Mouse (Mus musculus) liver, embryonic 16.5 days (tissue): ENCODE measurements around the gene Bik. TPM values are rescaled to one million over a fixed set of nuclear protein-coding genes. Genes with fewer than 3 reads are reported as not detected.

ENCODE experiments used
- ATAC-seq: fragments of 200-750 bp; cut with Nextera tagmentation; 2 replicates; pipeline ENCODE4 v1.8.0; 2017; ENCODE audit warnings: low read depth, mild to moderate bottlenecking, moderate number of reproducible peaks, moderate library complexity
- H3K27ac ChIP-seq: fragments of 300-500 bp; sonication (generic); 2 replicates; pipeline ENCODE4 v1.5.1; 2014; ENCODE audit warnings: mild to moderate bottlenecking, low read length
- H3K27me3 ChIP-seq: fragments of 300-500 bp; sonication (generic); 2 replicates; pipeline ENCODE4 v1.6.1; 2014; ENCODE audit warnings: low read depth, low read length, mixed read lengths; ENCODE audit not compliant: control insufficient read depth, insufficient read depth
- H3K36me3 ChIP-seq: fragments of 300-500 bp; sonication (generic); 2 replicates; pipeline ENCODE4 v1.6.1; 2014; ENCODE audit warnings: mild to moderate bottlenecking; ENCODE audit not compliant: control insufficient read depth, insufficient read depth
- H3K4me1 ChIP-seq: fragments of 300-500 bp; sonication (generic); 2 replicates; pipeline ENCODE4 v1.6.1; 2014; ENCODE audit warnings: low read depth, low read length, mixed read lengths; ENCODE audit not compliant: control insufficient read depth
- H3K4me2 ChIP-seq: fragments of 300-500 bp; sonication (generic); 2 replicates; pipeline ENCODE4 v1.6.1; 2014; ENCODE audit warnings: low read depth, low read length, mixed read lengths
- H3K4me3 ChIP-seq: fragments of 300-500 bp; sonication (generic); 2 replicates; pipeline ENCODE4 v1.5.1; 2014; ENCODE audit warnings: low read depth, mild to moderate bottlenecking, low read length
- H3K9ac ChIP-seq: fragments of 300-500 bp; sonication (generic); 2 replicates; pipeline ENCODE4 v1.6.1; 2014; ENCODE audit warnings: low read depth, low read length
- H3K9me3 ChIP-seq: fragments of 300-500 bp; sonication (generic); replicated peaks from 2 replicates; pipeline ENCODE4 v1.6.1; 2016; ENCODE audit warnings: low read length; ENCODE audit not compliant: control insufficient read depth
- WGBS: fragments of 180-500 bp; shearing (Covaris S2); extraction: QIAGEN DNeasy Blood & Tissue Kit; methylation state at CpG from one replicate; pipeline ENCODE4 v1.1.7; 2014; ENCODE audit not compliant: insufficient replicate concordance; 5-methylcytosine and 5-hydroxymethylcytosine counted together
- polyA plus RNA-seq: library from polyadenylated mRNA; unstranded; fragments of >200 nt; fragmentation: Nextera tagmentation; extraction: Ambion mirVana; gene quantifications from 2 replicates; pipeline ENCODE4 v1.2.1, GENCODE M21; 2015

The Bik gene
- polyA plus RNA-seq, 1 experiment from 2014 or later, result 1.8 TPM

DNA sequence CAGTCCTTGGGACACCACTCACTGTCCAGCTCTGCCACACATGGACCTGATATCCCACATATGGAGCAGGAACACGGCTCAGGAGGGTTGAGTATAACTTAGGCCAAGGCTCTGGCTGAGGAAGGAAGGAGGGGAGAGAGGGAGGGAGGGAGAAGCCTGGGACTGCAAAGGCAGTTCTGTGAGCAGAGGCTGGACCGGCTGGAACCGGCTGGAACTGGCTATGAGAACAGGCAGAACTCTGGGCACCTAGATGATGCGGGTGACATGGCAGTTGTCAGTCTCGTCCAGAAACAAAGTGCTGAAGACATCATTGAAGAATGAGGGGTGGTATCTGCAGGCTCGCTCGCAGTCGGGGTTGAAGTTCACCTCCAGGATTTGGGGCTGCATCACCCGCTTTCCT lies 50.0 kb downstream of the Bik start:
- peaks cover 85% of the 10 kb centered on the region for H3K36me3 ChIP-seq

DNA sequence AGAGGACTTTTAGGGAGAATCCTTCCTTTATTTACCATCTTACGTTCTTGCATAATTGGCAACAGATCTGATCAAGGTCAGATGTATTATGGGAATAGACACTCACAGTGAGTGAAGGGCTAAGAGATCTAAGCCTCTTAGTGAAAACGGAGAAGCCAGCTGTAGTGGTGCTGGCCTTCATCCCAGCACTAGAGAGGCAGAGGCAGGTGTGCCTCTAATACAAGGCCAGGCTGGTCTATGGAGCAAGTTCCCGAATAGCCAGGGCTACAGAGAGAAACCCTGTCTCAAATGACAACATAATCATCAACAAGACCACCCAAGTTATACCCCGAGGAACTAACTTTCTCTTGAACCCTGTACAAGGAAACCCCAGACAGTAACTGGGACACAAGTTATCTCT lies 56.3 kb downstream of the Bik start:
- Histone ChIP-seq H3K4me1 (peaks cover 14% of the 10 kb centered on the region), H3K4me3 (no peak overlapping the region), H3K4me2 (no peak overlapping the region), H3K9me3 (peaks cover 8% of the 10 kb centered on the region), H3K36me3 (peaks cover 74% of the 10 kb centered on the region), H3K9ac (no peak overlapping the region), H3K27me3 (no peaks in the 10 kb centered on the region), H3K27ac (peak overlapping the region; percentile 68; the same call in 1 of the 2 replicates)
- WGBS, result 80% methylated on average over 4 of the region's 4 CpGs
- no peak for ATAC-seq

More for the DNA sequence above, 50.0 kb downstream of the Bik start:
- Histone ChIP-seq H3K9ac (no peak overlapping the region), H3K27me3 (no peaks in the 10 kb centered on the region), H3K4me3 (no peak overlapping the region), H3K9me3 (no peaks in the 10 kb centered on the region), H3K4me1 (no peaks in the 10 kb centered on the region; the same call in 1 of the 2 replicates), H3K4me2 (no peak overlapping the region), H3K27ac (no peak overlapping the region)
- ATAC-seq, result no peak
- 86% methylated on average over 9 of the region's 9 CpGs for WGBS

DNA sequence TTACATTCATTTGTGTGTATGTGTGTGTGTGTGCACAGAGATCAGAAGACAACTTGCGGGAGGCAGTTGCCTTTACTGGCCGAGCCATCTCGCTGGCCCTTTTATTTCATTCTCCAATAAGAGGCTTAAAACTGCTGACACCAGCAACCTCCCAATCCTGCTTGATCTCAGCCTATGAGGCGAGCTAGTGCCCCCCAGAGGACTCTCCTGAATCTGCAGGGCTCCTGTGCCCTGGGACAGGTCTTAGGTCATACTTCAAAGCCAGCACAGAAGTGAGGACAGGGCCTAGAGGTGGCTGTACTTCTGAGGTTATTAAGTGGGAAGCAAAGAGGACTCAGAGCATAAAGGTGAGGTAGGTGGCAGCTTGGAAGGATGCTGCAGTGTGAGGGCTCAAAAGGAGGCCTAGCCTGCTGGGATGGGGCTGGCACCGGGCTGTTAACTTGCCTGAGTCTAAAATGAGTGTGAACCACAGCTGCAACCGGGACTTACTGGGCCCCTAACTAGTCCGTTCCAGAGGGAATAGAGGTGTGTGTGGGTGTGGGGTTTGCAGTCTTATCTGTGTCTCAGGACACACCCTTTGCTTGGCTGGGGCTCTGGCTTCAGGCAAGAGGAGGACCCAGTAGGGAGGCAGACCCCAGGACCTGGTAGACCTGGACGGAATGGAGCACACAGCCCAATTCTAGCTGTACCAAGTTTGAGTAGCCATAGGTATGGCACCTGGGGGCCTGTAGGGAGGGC lies 56.9 kb downstream of the Bik start:
- peak overlapping the region; percentile 59 for H3K9ac ChIP-seq
- H3K4me2 ChIP-seq, result peak overlapping the region; percentile 60
- H3K9me3 ChIP-seq, result peaks cover 8% of the 10 kb centered on the region
- peak overlapping the region; percentile 32 for H3K4me3 ChIP-seq
- H3K36me3 ChIP-seq, result peaks cover 76% of the 10 kb centered on the region
- H3K4me1 ChIP-seq, result peaks cover 14% of the 10 kb centered on the region
- H3K27me3 ChIP-seq, result no peaks in the 10 kb centered on the region
- 49% methylated on average over 8 of the region's 8 CpGs for WGBS
- peak; percentile 85 for ATAC-seq
- peak overlapping the region; percentile 68 for H3K27ac ChIP-seq

DNA sequence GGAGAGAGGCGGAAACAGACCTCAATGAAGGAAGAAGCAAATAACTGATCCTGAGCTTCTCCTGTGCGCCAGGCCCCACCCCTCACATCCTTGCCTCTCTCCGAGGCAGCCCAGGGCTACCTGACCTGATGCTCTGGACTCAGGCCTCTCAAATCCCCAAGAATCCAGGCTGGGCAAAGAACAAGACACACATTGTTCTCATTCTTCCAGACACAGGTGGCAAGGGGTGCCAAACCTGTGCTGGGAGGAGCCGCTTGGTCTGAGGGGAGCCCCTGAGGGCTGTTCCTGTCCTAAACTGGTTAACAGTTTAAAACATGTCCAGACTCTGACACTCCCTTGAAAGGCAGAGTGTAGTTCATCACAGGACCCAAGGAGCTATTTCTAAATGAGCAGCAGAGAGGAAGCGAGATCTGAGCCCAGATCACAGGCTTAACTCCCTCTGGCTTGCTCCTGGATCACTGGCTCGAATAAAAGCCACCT lies 58.1 kb downstream of the Bik start:
- H3K9me3 ChIP-seq, result peaks cover 8% of the 10 kb centered on the region
- H3K36me3 ChIP-seq, result peaks cover 67% of the 10 kb centered on the region
- no peak overlapping the region for H3K4me2 ChIP-seq
- ATAC-seq, result no peak
- no peak overlapping the region for H3K4me3 ChIP-seq
- no peak overlapping the region for H3K9ac ChIP-seq
- 83% methylated on average over 6 of the region's 6 CpGs for WGBS
- peaks cover 14% of the 10 kb centered on the region for H3K4me1 ChIP-seq
- H3K27ac ChIP-seq, result peak overlapping the region; percentile 8; the same call in 1 of the 2 replicates
- no peaks in the 10 kb centered on the region for H3K27me3 ChIP-seq

DNA sequence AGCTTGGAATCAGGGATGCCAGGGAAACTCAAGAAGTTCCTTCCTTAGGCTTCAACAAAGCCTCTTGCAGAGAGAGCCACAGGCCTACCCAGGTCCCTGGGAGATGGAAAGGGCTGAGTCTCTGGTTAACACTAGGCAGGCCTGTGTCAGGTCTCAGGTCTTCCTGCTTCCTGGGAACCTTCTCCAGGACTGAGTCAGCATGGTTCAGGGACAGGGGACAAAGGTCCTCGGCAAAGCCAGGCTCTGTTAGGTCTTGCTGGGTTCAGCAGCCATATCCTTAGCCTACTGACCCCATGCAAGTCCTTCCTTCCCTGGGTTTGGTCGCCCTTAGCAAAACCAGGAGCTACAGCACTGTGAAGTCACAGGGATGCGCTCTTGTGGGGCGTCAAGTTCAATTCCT lies 64.2 kb downstream of the Bik start:
- peaks cover 40% of the 10 kb centered on the region for H3K4me1 ChIP-seq

DNA sequence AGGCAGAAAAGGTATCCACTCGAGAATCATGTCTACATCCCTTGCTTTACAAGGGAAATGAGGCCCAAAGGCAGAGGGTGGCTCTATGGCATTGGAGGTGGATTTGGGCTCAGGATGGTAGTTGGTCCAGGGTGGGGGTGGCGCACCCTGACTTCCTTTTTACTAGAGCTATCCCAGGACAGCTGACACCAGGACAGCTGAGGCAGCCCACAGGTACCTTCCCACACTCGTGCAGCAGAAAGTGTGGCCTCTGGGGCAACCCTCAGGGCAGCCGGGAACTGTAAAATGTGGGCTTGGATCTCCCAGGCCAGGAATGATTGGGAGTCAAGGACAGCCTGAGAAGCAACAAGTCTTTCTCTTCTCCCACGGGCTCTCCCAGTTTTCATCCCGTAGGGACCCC lies 65.1 kb downstream of the Bik start:
- 56% methylated on average over 6 of the region's 6 CpGs for WGBS
- no peaks in the 10 kb centered on the region for H3K9me3 ChIP-seq
- H3K4me2 ChIP-seq, result peak overlapping the region; percentile 93
- H3K36me3 ChIP-seq, result peaks cover 19% of the 10 kb centered on the region
- H3K27me3 ChIP-seq, result no peaks in the 10 kb centered on the region
- H3K4me1 ChIP-seq, result peaks cover 43% of the 10 kb centered on the region
- peak overlapping the region; percentile 89 for H3K9ac ChIP-seq
- no peak for ATAC-seq
- H3K27ac ChIP-seq, result peak overlapping the region; percentile 99
- H3K4me3 ChIP-seq, result peak overlapping the region; percentile 93

More for the DNA sequence above, 64.2 kb downstream of the Bik start:
- ATAC-seq, result no peak
- Histone ChIP-seq H3K9ac (peak overlapping the region; percentile 89), H3K27me3 (no peaks in the 10 kb centered on the region), H3K4me2 (peak overlapping the region; percentile 93; the same call in 1 of the 2 replicates), H3K27ac (peak overlapping the region; percentile 12; the same call in 1 of the 2 replicates), H3K9me3 (peaks cover 7% of the 10 kb centered on the region), H3K36me3 (peaks cover 28% of the 10 kb centered on the region), H3K4me3 (no peak overlapping the region)
- 91% methylated on average over 4 of the region's 4 CpGs for WGBS

DNA sequence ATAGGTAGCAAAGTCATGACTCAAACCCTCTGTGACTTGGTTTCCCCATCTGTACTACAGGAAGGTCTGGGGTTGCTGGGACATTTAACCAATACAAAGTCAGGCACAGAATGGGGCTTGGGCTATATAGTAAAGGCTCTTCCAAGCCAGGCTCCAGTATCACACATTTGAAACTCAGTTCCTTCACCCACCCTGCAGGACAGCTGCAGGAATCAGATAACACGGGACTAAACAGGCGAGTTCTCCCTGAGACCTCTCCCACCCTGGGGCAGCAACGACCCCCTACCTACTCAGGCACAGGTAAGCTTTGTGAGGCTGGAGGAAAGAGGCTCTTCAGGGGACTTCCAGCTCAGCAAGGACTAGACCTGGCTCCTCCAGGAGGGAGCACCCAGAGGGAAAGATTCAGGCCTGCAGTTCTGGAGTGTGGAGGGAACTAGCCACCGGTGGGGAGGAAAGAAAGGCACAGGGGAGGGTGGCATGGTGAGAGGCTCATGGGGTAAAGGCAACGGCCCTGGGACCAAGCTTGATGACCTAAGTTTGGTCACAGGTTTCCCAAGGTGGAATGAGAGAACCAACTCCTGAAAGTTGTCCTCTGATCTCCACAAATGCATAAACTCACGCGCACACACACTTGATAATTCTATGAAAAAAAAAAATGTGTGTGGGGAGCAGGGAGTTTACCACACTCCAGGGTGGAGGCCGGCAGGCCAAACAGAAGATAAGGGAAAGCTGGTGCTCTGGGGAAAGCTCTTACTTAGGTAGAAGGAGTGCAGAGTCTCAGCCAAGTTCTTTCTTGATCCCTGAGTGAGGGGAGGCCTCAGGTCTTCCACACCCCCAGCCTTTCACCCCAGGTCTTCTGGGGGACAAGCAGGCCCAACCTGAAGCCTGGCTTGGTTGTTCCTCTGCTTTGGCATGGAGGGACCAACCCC lies 65.9 kb downstream of the Bik start:
- Histone ChIP-seq H3K27ac (peak overlapping the region; percentile 99), H3K27me3 (no peaks in the 10 kb centered on the region), H3K9ac (peak overlapping the region; percentile 89), H3K9me3 (no peaks in the 10 kb centered on the region), H3K4me3 (peak overlapping the region; percentile 93), H3K4me2 (peak overlapping the region; percentile 93), H3K4me1 (peaks cover 43% of the 10 kb centered on the region), H3K36me3 (peaks cover 11% of the 10 kb centered on the region)
- peak; percentile 77 for ATAC-seq
- 22% methylated on average over 8 of the region's 8 CpGs for WGBS

DNA sequence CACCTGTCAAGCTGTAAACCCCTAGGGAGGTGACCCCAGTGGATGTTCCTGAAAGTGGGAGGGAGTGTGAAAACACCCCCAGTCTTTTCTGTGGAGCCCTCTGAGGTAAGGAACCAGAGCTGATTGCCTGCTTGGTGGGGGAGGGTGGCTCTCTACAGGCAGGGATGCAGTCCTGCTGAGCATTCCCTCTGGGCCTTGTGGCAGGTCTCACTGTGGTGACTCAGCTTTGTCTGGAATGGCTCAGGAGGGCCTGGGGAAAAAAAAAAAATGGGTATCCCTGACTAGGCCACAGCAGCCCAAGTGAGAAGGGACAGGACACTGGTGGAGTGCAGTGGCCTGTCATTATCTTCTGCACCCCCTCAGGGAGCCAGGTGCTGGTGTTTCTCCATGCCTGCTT lies 66.5 kb downstream of the Bik start:
- H3K27me3 ChIP-seq, result no peaks in the 10 kb centered on the region
- H3K9ac ChIP-seq, result peak overlapping the region; percentile 89
- peak overlapping the region; percentile 99 for H3K27ac ChIP-seq
- no peaks in the 10 kb centered on the region for H3K9me3 ChIP-seq
- H3K4me3 ChIP-seq, result peak overlapping the region; percentile 93
- H3K36me3 ChIP-seq, result peaks cover 6% of the 10 kb centered on the region
- H3K4me2 ChIP-seq, result peak overlapping the region; percentile 93
- peak; percentile 30 for ATAC-seq
- H3K4me1 ChIP-seq, result peaks cover 43% of the 10 kb centered on the region
